Mouse (Mus musculus): ENCODE data around the gene Calhm1.

The Calhm1 gene

GRCm38 (mm10) chr19:47144154-47144553, at the start of gene Calhm1:
TSS of gene Calhm1 (minus strand) at chr19:47144254.
- no peak for DNase-seq

GRCm38 (mm10) chr19:47192158-47192557, 48.1 kb upstream of the Calhm1 start:
- DNase-seq: no peak

DNA sequence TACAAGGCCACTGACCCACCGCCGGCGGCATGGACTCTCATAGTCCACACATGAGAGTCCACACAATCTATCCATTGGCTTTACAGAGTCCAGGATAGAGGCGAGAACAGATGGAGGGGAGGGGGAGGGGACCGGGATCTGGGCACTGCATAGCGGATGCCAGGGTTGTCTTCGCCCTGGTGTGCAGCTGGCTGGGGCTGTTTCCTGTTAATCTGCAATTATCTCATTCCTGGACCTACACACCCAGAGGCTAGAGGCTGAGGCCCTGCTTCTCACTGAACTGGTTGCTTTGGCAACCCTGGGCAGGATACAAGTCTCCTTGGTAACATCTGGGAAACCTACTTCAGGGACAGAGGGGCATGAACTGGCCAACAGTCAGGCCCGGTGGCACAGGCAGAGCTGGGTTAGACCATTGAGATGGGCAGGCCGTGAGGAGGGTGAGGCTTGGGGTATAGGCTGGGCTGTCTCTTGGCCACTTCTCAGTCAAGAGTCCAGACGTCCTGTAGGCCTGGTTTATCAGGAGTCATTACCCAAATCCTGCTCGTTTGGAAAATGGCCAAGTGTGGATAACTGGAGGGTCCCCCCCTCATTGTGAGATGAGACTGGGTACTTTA, 44.6 kb upstream of the Calhm1 start:
- no peak for DNase-seq

- no peak for DNase-seq
These were observed 42.6 kb upstream of the Calhm1 start for GRCm38 (mm10) chr19:47186514-47187275.

DNA sequence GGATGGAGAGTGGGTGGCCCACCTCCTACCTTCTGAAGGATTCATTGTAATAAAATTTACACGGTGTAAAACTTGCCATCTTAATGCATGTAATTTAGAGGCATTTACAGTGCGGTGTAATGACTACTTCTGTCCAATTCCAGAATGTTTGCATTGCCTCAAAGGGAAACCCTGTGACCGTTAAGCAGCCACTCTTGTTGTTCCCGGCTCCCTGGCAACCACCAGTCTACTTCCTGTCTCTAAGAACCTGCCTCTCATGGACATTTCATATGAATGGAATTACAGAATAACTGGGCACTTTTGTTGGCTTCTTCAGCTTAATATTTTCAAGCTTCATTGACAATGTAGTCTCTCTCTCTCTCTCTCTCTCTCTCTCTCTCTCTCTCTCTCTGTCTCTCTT, 40.7 kb upstream of the Calhm1 start:
- DNase-seq: no peak

- no peak for DNase-seq
These were observed 40.2 kb upstream of the Calhm1 start for GRCm38 (mm10) chr19:47184221-47184620.

DNA sequence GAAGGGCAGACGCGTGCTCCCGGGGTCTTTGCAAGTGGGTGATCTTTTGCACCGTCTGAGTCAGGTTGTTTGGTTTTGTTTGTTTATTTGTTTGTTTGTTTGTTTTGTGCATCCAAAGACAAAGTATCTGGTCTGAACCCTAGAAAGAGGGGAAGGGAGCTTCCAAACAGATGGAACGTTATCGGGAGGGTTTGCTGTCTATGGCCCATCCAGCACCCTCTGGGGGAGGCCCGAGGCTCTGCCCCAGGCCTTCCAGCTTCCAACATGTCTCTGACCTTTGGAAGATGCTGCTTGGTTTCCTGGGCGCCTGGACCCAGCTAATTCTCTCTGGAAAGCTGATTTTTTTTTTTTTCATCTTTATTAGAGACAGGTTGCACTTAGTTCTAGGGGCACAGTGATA, 36.0 kb upstream of the Calhm1 start:
- DNase-seq: no peak

DNA sequence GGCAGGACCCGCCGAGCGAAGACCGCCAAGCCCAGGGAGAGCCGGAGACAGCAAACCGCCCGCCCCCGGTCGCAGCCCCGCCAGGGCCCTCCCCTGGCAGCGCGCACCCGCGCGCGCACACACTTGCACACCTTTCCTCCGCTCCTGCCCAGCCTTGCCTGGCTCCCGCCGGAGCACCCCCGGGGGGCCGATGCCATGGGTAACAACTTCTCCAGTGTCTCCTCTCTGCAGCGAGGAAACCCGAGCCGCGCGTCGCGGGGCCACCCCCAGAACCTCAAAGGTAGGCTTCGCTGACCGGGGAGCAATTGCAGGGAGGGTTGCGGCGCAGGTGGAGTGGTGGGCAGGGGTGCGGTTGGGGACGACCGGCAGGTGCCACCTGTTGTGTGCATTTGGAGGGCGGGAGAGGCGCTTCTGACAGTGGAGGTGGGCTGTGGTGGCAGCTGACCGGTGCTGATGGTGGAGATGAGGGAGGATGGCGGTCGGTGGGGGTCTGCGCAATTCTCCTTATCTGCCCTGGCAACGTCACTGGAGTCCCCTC, 35.3 kb upstream of the Calhm1 start:
- DNase-seq: peak; percentile 6

DNA sequence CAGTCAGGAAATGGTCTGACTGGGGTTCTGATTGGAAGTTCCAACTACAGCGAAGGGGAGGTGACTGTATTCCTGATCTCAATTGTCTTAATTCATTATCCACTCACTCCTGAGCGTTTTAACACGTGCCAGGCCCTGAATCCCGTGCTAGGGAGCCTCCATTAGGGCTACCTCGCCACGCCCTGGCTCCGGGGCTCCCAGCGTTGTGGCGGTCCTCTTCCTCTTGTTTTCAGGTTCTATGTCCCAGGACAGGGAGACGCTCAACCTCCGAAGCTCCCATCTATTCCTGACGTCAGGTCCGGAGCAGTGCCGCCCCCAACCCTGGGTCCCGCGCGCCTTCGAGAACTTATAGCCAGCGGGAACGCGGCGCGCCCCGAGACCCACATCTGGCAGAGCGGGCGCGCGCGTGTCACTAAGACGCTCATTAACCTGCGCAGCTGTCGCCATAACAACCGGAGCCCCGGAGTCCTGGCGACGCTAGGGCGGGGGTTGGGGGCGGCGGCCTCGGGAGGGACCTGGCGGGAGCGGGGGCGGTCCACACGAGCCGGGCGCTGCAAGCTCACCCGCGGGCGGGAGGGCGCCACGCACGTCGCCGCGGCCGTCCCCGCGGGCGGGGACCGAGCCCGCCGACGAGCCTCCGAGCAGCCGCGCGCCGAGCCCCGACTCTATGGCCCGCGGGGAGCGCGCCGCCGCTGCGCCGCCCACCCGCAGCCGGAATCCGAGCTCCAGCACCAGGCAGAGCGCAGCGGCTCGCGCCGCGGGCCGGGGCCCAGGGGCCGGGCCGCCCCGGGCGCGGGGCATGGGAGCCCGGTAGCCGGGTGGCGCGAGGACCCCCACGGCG, 34.6 kb upstream of the Calhm1 start, which contains the start of gene Neurl1a:
Neurl1a (plus strand) TSS at position 390 of the 841 bp plus-strand sequence.
- peak; percentile 38 for DNase-seq

DNA sequence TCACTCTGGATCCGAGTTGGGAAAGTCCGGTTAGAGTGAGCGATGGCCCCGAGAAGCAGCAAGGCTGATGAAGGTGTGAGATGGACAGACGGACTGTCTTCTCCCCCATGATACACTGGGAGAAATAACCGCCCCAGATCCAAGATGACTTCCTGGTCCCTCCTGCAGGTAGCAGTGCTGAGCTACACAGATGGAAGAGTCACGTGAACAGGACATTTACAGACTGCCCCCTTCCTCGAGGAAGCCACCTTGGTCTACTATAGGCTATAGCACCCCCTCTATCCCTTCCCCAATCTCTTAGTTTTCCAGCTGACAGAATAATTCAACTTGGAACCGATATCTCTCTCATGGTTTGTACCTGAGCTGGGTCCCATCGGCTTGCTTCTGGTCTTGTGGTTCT, 33.9 kb upstream of the Calhm1 start:
- peak; percentile 11 for DNase-seq

DNA sequence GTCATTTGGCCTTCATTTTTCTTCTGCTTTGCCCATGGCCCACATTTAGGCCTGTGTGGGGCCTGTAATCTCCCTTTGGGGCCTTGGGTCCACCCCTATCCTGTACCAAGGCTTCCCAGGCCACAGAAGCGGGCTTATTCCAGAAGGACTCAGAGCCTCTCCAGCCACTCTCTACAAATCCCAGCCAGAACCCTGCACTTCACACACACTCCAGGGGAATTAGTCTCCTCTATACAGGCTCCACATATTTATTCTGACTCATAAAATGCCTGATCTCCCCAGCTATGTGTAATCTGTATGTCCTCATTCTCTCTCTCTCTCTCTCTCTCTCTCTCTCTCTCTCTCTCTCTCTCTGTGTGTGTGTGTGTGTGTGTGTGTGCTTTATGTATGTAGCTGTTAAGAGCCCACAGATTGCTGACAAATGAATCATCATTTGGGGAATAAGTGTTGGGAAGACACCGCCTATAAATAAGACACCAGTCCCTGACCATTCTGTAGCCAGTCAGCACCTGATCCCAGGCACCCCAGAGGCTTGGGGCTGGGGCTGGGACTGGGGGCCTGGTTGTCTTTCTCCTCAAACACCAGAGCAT, 33.0 kb upstream of the Calhm1 start:
- no peak for DNase-seq

DNA sequence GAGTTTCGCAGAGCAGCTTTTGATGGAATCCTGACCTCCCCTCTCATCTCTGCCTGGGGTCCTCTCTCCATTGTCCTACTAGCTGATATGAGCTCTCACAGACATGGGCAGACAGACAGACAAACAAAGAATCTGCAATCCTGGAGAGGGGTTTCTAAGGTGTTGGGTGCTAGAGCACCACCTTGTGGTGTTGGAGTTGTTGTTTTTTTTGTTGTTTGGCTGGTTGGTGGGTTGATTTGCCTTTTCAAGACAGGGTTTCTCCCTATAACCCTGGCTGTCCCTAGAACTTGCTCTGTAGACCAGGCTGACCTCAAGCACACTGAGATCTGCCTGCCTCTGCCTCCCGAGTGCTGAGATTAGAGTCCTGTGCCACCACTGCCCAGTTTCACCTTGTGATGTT, 31.4 kb upstream of the Calhm1 start:
- DNase-seq: no peak

- peak; percentile 44 for DNase-seq
These were observed 30.5 kb upstream of the Calhm1 start for GRCm38 (mm10) chr19:47174515-47174914.

- peak; percentile 91 for DNase-seq
These were observed 24.8 kb upstream of the Calhm1 start for GRCm38 (mm10) chr19:47168793-47169412.

- DNase-seq: peak; percentile 24
These were observed 24.2 kb upstream of the Calhm1 start for GRCm38 (mm10) chr19:47168223-47168622.

DNA sequence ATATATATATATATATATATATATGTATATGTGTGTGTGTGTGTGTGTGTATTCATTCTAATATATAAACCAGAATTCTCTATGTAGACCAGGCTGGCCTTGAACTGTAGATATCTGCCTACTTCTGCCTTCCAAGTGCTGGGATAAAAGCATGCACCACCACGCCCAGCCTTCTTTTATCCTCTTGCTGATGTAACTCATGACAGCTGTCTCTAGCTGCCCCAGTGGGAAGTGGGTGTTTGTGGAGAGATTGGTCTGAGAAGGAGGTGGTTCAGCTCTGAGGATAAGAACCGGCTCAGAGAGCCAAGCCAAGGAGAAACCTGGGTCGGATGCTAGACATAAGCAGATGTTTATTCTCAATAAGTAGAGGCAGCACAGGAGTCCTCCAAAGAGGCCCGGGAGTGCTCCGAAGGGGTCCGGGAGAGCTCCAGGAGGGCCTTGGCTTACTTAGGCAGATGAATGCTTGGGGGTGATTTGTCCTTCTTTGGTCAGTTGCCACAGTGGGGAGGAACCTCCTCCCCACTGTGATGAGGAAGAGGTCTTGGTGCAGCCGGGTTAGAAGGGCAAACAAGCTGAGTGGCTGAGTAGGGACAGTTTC, 23.7 kb upstream of the Calhm1 start:
- no peak for DNase-seq

GRCm38 (mm10) chr19:47166758-47167157, 22.7 kb upstream of the Calhm1 start:
- DNase-seq: no peak

- DNase-seq: no peak
These were observed 19.2 kb upstream of the Calhm1 start for GRCm38 (mm10) chr19:47163176-47163744.

GRCm38 (mm10) chr19:47161669-47162068, 17.6 kb upstream of the Calhm1 start:
- DNase-seq: no peak

DNA sequence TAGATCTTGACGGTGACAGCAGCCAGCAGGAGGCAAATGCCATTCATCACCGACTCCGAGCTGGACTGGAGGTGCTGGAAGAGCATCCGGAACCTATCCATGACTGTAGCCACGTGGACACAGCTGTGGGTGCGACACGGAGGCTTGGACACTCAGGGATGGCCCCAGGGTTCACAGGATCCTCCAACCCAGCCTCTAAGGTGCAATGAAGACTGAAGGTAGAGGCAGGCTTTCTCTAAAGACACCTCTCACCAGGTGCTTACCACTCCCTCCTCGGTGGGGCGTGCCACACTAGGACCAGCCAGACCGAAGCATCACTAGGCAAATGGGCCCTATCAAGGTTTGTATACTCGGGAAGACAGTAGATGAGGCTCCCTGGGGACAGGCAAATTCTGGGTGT, 13.6 kb upstream of the Calhm1 start, which contains the start of gene Calhm3:
Calhm3 (minus strand) TSS at position 101 of the 400 bp plus-strand sequence.
- DNase-seq: no peak

- no peak for DNase-seq
These were observed 9.7 kb upstream of the Calhm1 start for GRCm38 (mm10) chr19:47153767-47154166.

- no peak for DNase-seq
These were observed 8.0 kb upstream of the Calhm1 start for GRCm38 (mm10) chr19:47152062-47152369.
